Mouse (Mus musculus) layer of hippocampus, postnatal 36 days (tissue): ENCODE results near the gene Rbm39. TPM values are rescaled to one million over a fixed set of nuclear protein-coding genes. Genes with fewer than 3 reads are reported as not detected.
"Not testable (repeated sequence)": the region's sequence is repeated elsewhere in the genome, so short reads cannot be mapped to it uniquely, and the experiment has no call there.

ENCODE experiments used
- DNase-seq, 2 experiments: peaks; one replicate each; pipeline ENCODE4 v3.0.0; 2022
- total RNA-seq, 2 experiments: library from RNA; stranded (reverse); gene quantifications; 2 replicates each; pipeline ENCODE4 v1.2.3; 2021

Rbm39 gene
- 100 to 1,000 TPM; 318 to 371 TPM for total RNA-seq

DNA sequence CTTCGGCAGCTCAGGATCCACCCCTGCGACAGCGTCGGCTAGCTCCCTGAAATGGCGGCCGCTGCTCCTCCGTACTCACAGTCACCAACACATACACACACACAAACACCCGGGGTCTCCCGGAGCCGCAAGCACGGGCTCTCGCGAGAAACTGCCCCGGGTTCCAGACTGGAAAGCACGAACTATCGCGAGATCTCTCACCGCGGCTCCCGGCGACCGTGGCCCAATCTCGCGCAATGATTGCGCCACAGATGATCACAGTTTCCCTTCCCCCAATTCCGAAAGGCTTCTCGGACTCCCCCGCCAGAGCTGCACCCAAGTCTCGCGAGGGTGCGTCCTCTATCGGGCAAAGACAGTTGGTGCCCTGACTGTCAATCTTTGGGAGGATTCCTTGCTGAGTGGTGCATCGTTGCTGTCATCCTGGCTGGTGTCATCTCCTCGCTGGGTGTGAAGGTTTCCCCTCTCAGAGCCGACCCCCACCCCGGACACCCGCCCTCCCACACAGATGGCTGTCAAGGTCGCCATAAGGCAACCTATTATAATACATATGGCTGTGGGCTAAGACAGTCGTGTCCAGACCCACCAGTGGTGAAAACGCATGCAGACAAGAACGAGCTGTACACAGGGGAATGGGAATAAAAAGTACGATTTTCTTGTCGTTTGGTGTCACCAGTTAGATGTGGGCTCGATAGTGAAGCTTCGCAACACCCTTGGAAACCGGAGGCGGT lies at the start of gene Rbm39:
Gene Rbm39 (minus strand): TSS at position 145 of the 728 bp plus-strand sequence.
- peak; percentile 100 for DNase-seq

DNA sequence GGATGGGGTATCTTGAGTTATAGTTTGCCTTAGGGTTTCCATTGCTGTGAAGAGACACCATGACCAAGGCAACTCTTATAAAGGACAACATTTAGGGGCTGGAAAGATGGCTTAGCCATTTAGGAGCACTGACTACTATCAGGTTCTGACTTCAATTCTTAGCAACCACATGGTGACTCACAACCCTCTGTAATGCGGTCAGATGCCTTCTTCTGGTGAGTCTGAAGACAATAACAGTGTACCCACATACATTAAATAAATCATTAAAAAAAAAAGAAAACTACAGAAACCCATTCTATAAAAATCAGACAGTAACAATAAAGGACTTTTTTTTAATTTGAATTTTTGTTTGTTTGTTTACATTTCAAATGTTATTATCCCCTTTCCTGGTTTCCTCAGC lies 49.1 kb upstream of the Rbm39 start:
- no peak for DNase-seq

- no peak for DNase-seq
These were observed 47.7 kb upstream of the Rbm39 start for GRCm38 (mm10) chr2:156227689-156228088.

DNA sequence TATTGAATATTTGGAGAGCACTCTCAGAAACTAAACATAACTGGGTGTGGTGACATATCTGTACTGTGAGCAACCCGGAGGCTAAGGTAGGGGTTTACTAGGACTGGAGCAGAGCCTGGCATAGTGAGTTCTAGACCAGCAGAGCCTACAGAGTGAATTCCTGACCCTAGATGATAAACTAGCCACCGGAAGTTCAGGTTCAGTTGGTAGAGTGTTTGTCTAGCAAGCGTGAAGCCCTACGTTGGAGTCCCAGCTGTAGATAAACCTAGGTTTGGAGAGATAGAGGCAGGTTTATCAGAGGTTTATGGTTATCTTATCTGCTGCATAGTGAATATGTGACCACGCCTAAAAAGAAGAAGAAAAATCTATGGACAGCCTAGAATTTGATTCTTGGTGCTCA lies 44.0 kb upstream of the Rbm39 start:
- DNase-seq: no peak

DNA sequence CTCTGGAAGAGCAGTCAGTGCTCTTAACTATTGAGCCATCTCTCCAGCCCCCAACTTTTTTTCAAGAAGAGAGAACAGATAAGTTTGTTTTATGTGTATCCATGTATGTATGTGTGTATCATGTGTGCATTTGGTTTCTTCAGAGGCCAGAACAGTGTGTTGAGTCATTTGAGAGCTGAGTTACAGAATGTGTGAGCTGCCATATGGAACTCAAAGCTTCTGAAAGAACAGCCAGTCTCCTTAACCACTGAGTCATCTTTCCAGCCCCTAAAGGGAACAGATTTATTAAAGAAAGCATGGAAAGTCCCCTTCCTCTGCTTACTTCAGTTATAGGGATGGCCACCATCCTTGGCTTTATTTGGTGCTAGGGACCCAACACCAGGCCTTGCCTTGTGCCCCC lies 42.1 kb upstream of the Rbm39 start:
- DNase-seq: no peak

- no peak for DNase-seq
These were observed 37.7 kb upstream of the Rbm39 start for GRCm38 (mm10) chr2:156217786-156218185.

GRCm38 (mm10) chr2:156203917-156204316 lies 23.9 kb upstream of the Rbm39 start:
- DNase-seq: no peak

DNA sequence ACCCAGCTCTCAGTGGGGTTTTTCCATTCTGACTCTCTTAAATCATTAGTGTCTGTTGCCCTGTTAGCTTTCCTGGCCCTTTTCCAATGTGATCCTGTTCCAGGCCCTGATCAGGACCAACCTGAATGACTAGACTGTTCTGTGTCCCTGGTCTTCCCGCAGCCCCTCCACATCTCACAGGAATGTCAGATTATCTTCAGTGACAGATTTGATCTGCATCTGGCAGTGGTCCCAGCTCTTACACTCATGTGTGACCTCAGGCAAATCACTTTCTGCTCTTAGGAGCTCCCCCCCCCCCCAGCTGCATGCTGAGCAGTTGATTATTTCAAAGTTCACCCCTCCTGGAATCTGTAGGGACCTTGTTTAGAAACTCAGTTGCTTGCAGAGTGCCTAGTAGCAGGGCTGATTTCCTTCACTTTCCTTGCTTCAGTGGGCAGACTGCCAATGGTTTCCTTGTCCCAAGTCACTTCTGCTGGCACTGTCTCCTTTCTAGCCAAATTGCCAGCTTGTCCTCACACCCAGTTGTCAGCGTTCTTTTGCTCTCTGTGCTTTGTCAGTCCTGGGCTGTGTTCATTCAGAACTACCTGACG lies 22.9 kb upstream of the Rbm39 start:
- peak in 1 of 2 experiments; percentile 41 for DNase-seq

DNA sequence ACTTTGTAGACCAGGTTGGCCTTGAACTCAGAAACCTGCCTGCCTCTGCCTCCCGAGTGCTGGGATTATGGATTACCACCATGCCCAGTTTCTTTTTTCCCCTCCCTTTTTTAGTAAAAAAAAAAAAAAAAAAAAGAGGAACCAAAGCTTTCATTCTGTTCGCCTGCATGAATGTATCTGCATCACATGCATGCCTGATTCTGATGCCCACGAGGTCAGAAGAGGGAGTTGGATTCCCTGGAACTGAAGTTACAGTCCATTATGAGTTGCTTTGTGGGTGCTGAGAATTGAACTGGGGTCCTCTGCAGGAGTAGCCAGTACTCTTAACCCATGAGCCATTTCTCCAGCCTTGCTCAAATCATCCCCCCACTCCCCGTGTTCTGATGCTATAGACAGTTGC lies 21.4 kb upstream of the Rbm39 start:
- no peak for DNase-seq

DNA sequence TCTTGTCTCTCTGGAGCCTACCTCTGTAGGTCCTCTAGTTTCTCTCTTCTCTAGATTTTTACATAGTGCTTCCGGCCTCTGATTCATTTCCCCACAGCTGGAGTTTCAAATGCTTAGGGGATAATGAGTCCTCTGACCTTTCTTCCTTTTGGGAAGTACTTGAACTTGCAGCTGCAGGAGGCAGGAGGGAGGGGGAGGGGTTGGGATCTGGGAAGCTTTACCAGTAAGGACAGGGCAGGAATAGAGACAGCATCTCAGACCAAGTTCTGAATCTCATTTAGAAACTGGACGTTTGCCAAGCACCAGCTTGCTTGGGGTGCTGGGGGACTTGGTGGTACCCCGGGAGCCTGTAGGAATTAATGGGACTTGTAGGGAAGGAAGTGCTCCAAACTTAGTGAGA lies 19.9 kb upstream of the Rbm39 start:
- no peak for DNase-seq

DNA sequence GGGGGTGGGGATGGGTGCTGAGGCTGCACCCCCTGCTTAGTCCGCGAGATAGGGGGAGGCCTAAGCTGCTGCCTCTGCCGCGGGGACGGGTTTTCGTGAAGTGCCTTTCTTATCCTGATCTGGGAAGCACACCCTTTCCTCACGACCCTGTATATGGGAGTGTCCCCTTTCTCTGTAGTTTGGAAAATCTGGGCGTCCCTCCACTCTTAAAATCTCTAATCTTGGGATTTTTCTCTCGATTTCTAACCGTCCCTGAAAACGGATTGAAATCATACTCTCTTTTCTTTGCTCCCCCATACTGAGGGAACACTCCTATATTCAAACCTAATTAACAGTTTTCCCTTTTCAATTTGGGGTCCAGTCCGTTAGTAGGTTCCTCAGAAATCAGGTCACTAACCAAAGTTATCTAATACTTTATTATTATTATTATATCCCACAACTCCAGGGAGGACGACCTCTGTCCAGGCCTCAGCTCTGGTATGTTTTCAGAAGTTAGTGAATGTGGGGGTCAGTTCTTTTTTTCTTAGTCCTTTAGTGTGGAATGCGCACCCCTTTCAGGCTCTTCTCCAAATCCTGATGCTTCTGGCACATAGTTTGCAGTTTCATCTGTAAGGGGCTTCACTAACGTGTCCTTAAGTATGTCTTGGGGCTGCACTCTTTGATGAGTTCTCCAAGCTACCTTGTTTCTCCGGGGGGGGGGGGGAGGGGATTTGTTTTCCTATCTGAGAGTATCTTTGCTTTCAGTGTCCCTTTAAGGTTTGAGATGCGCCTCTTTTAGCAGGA lies 17.3 kb upstream of the Rbm39 start:
- DNase-seq: no peak

GRCm38 (mm10) chr2:156196302-156197128 lies 16.5 kb upstream of the Rbm39 start, which contains the start of gene Phf20:
Phf20 (plus strand) TSS chr2:156196466.
- DNase-seq: peak; percentile 95 to 98

DNA sequence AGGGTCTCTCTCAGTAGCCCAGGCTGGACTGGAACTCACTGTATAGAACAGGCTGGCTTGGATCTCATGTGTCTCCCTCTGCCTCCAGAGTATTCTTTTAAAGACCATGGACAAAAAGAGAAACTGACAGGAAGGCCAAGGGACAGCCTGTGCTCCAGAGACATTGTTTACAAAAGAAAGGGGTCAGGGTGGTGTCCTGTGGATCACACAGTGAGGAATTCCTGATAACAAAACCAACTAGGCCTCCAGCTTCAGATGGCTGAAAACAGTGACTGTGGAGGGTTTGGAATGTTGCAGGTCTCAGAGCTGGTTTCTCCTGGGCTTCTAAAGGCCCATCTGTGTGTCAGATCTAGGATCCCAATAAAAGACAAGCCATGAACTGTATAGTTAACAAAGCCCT lies 14.5 kb upstream of the Rbm39 start:
- DNase-seq: no peak

DNA sequence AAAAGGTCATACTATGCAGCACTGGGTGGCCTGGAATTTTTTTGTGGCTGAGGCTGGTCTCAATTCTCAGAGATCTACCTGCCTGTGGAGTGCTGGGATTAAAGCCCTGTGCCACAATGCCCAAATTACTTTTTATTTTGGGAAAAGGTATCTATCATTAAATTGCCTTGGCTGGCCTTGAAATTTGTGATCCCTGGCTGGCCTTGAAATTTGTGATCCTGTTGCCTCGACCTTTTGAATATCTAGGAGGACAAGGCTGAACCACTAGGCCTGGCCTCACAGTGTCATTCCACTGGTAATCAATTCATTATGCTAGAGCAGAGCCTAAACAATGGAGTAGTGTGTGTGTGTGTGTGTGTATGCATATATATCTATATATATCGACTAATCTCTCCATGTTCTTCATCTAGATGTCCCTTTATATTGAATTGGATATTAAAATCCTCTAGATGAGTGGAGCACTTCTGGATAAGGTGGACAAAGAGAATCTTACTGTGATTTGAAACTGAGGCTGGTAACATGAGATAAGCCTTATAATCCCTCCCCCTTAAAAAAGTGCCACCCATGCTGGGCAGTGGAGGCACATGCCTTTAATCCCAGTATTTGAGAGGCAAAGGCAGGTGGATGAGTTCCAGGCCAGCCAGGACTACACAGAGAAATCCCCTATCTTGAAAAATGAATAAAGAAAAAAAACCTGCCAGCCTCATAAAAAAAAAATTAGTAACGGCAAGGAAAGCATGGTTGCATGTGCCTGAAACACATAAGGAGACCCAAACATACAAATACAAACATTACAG lies 13.2 kb upstream of the Rbm39 start:
- no peak for DNase-seq

GRCm38 (mm10) chr2:156192068-156192467 lies 12.0 kb upstream of the Rbm39 start:
- DNase-seq: no peak

DNA sequence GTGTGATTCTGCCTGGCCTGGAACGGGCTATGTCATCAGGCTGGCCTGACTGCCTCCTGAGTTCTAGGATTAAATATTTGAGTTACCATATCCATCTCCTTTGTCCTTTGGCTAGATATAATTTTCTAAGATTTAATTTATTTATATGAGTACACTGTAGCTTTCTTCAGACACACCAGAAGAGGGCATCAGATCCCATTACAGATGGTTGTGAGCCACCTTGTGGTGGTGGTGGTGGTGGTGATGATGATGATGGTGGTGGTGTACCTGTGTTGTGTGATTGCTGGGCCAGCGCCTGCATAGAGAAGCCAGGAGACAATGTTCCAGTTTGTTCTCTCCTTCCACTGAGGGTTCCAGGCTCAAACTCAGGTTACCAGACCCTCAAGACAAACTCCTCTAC lies 11.5 kb upstream of the Rbm39 start:
- no peak for DNase-seq

- DNase-seq: no peak
These were observed 10.2 kb upstream of the Rbm39 start for GRCm38 (mm10) chr2:156190004-156190896.

DNA sequence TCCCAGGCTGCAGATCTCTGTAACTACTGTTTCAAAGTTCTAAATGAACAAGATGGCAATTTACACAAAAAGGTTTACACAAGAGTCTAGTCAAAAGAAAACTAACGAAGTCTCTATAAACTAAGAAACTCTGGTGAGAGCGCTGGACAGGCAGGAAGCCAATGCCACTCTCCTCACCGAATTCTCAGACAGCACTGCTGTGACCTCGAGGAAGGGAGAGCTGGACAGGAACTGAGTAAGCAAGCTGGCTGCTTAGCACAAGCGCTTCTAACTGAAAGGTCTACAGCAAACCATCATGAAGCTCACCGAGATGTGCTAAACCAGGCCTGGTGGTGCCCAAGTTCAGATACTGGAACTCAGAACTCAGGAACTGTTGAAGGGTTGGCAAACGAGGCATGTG lies 9.2 kb upstream of the Rbm39 start:
- not testable (repeated sequence) for DNase-seq

DNA sequence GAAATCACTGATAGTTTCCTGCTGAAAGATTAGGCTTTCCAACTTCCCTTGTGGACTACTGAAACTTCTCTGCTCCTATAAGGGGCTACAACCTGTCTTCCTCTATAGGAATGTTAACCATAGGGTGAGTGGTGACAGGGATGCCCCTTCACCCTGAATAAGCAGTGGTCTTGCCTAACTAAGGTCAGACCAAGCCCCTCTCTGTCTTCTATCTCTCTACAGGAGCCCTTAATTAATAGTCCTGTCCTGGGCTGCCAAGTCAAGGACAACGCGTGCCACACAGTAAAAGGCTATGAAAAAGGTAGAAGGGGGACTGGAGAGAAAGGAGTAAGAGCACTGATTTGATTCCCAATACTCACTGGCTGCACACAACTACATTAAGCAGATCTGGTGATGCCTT lies 1.6 kb upstream of the Rbm39 start:
- no peak for DNase-seq

DNA sequence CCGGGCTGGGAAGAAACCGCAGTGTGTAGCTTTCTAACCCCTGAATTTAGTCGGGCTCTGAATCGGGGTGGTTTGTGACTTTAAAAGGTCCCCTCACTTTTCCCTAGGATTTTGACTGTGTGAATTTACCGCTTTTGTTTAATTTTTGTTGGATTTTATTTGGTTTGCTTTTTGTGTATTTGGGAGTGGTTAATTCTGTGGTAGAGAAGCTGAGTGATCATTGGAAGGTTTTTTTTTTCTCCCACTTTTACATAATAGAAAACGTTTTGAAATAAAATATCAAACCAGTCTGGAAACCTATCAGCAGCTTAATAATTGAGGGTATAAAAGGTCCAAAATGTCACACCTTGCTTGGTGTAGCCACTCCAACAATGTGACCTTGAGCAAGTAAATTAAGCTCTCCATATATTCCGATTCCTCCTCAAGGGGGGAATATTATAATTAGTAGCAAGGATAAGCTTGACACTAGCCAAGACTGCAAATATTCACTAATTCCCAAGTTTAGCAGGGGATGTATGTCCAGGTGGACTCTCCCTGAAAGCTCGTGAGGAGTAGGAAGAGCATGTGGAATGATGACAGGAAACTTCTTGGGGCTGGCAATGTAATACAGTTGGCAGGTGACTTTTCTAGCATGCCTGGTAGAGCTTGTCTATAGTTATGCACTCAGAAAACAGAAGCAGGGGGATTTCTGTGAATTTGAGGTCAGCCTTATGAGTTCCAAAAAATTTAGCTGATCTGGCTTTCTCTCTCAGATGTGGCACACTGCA lies 969 bp upstream of the Rbm39 start:
- no peak for DNase-seq
